Mouse (Mus musculus): ENCODE data around the gene Arap2. TPM values are rescaled to one million over a fixed set of nuclear protein-coding genes. Genes with fewer than 3 reads are reported as not detected.

The Arap2 gene
- polyA plus RNA-seq, 1 experiment, result 2.2 TPM

DNA sequence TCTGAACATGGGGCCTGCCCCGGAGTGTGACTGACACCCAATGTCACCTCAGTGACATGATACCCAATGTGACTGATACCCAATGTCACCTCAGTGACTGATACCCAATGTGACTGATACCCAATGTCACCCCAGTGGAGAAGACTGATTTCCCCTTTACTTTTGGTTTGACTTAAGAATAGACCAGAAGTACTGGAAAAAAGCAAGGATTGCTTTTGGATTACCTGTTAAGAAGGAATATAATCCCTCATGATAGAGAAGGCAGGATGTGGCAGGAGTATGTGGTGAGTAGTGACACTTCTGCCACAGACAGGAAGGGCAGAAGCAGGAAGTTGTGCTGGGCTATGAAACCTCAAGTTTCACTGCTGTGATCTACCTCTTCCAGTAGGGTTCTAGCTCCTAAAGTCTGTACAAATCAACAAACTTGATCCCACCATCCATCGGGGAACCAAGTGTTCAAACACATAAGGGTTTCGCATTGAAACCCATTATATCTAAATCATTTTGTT is 191.6 kb downstream of the Arap2 start:
- Histone ChIP-seq H3K27ac (ENCODE audit: insufficient read depth, low read depth, low read length) (no peak overlapping the region), H3K4me3 (ENCODE audit: insufficient read depth, low read length) (no peak overlapping the region), H3K4me1 (ENCODE audit: control insufficient read depth, insufficient read depth, low read length) (no peaks in the 10 kb centered on the region)
- no peak for TF ChIP-seq CTCF (IDR thresholded peaks at IDR 0.05; ENCODE audit: low read depth, low read length)
- no peak for TF ChIP-seq POLR2A (IDR thresholded peaks at IDR 0.05; ENCODE audit: borderline replicate concordance, low read depth, low read length)

Other genes with a start within 250 kb of the Arap2 start
- not detected in 2 replicates for gene Dthd1, start 47.7 kb upstream of the Arap2 start, polyA plus RNA-seq (2012; ENCODE audit: insufficient read depth, insufficient read length, missing spikeins)